Mouse (Mus musculus): ENCODE measurements around the gene Ifi209. TPM values are rescaled to one million over a fixed set of nuclear protein-coding genes. Genes with fewer than 3 reads are reported as not detected.
"Not testable (repeated sequence)": the region's sequence is repeated elsewhere in the genome, so short reads cannot be mapped to it uniquely, and the experiment has no call there.

Ifi209 gene
- polyA plus RNA-seq, 1 experiment from 2014 or later = not detected

DNA sequence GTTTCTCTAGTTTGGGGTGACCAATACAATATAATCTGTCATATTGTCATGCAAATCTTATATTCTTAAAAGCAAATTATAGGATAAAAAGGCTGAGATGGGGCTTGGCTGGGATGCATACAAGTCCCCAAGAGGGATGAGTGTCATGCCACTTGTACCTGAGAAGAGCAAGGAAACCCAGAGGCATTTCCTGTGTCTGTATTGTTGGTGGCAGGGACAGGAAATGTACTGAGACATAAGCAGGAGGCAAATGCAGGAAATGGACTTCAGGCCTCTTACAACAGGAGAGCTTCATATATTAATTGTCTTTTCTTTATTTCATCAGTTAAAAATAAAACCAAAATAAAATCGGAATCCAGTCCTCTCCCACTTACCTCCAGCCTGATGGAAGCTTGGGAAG lies 47.9 kb downstream of the Ifi209 start:
- ATAC-seq (ENCODE audit: insufficient number of reproducible peaks, insufficient read depth, low FRiP score, low TSS enrichment, low read depth); H3K4me1 ChIP-seq (replicated peaks); H3K4me3 ChIP-seq (replicated peaks); H3K9ac ChIP-seq (replicated peaks); H3K4me2 ChIP-seq; H3K9me3 ChIP-seq; H3K36me3 ChIP-seq; H3K27ac ChIP-seq; H3K27me3 ChIP-seq: not testable (repeated sequence)
- WGBS = 90% methylated on average over 1 of the region's 1 CpGs

DNA sequence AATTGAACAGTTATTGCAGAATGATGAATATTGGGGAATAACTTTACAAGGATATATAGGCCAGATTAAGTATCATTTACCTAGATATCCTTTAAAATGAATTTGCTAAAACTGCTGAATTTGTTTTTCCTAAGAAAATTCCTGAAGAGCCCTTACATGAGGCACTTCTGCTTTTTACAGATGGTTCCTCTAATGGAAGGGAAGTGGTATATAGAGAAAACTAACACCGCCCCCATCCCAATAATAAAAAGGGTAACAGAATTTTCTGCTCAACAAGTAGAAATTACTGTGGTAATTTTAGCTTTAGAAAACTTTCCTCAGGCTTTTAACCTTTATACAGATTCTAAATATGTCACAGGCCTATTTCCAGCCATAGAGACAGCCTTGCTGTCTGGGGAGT lies 63.6 kb downstream of the Ifi209 start:
- Histone ChIP-seq H3K9me3 (no peaks in the 10 kb centered on the region), H3K4me1 (replicated peaks) (no peaks in the 10 kb centered on the region), H3K36me3 (no peaks in the 10 kb centered on the region), H3K27me3 (no peaks in the 10 kb centered on the region), H3K4me3 (replicated peaks) (no peak overlapping the region), H3K4me2 (no peak overlapping the region), H3K27ac (no peak overlapping the region), H3K9ac (replicated peaks) (no peak overlapping the region)
- WGBS = 87% methylated on average over 1 of the region's 1 CpGs
- ATAC-seq (ENCODE audit: insufficient number of reproducible peaks, insufficient read depth, low FRiP score, low TSS enrichment, low read depth) = no peak

Small RNA genes within 50 kb of the gene (microRNA-seq; reads per million reads assigned to microRNA genes)
- gene Gm44339 = not detected

Other genes with a start within 250 kb of the Ifi209 start
- not detected in 2 replicates for gene Ifi206, start 139.9 kb upstream of the Ifi209 start, polyA plus RNA-seq (2016; fragmentation: Nextera tagmentation; extraction: Ambion mirVana)
- not detected in 2 replicates for gene Ifi214, start 95.0 kb upstream of the Ifi209 start, polyA plus RNA-seq (2016; fragmentation: Nextera tagmentation; extraction: Ambion mirVana)
- not detected in 2 replicates for gene Ifi213, start 31.6 kb upstream of the Ifi209 start, polyA plus RNA-seq (2016; fragmentation: Nextera tagmentation; extraction: Ambion mirVana)
- gene Ifi208, start 42.8 kb downstream of the Ifi209 start, polyA plus RNA-seq (2016; fragmentation: Nextera tagmentation; extraction: Ambion mirVana) = not detected in 2 replicates
- 0.29 and 0.36 TPM in 2 replicates for gene Ifi207, start 110.8 kb downstream of the Ifi209 start, polyA plus RNA-seq (2016; fragmentation: Nextera tagmentation; extraction: Ambion mirVana)
- gene Ifi204, start 136.0 kb downstream of the Ifi209 start, polyA plus RNA-seq (2016; fragmentation: Nextera tagmentation; extraction: Ambion mirVana) = 0.46 and 0.49 TPM in 2 replicates

Data from limb, embryonic 12.5 days (tissue).